Mouse (Mus musculus) gastrocnemius, postnatal 14 days (tissue): ENCODE data around the gene Lpin2. TPM values are rescaled to one million over a fixed set of nuclear protein-coding genes. Genes with fewer than 3 reads are reported as not detected.

Source experiments
- DNase-seq: peaks from one replicate; pipeline ENCODE4 v3.0.0; 2021; ENCODE audit warnings: mixed read lengths
- intact Hi-C: fragments of 180-260 bp; cut with DNase I; formaldehyde crosslinking; loops from one replicate; pipeline ENCODE4 v1.15.1; 2025; ENCODE audit warnings: low total_unique reads
- total RNA-seq, 2 experiments: library from RNA; stranded (reverse); gene quantifications; 2 replicates each; pipeline ENCODE4 v1.2.3; 2021

Lpin2 gene
- total RNA-seq, 2 experiments from 2014 or later: 6.1 to 6.3 TPM

DNA sequence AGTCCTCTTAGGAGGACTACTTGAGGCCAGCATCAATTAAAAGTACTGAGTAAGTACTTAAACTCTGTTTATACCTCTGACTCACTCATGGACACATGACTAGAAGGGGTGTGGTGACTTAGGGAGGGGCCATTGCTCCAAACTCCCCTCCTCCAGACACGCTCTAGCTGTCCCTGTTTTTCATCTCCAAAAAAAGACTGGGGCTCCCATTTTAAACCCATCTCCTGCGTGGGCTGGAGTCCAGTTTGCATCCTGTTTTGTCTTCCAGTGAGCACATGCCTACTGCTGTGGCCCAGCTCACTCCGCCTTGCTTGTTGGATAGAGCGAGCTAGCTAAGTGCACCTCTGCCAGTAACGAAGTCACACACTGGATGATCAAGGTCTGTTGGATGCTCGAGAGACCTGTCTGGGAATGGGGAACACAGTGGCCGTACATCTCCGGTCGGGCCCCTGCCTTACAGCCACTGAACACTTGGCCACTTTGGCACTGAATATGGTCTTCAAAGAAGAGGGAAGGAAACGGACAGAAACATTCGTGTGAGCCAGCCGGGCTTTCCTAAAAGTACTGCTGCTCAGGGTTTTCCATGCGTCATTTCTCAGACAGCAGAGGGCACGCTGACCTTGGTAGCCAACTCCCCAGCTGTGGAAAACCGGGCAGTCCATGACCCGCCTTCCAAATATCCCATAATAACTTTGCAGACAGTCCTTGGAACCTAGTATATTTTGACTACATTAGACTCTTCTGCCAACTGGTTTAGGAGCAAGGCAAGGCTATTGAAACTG, 68.7 kb downstream of the Lpin2 start:
- intact Hi-C loops: no loop called here
- peak; percentile 24 for DNase-seq

- DNase-seq: no peak
- intact Hi-C loops: no loop called here
These were observed 69.2 kb downstream of the Lpin2 start for GRCm38 (mm10) chr17:71251601-71252001.

DNA sequence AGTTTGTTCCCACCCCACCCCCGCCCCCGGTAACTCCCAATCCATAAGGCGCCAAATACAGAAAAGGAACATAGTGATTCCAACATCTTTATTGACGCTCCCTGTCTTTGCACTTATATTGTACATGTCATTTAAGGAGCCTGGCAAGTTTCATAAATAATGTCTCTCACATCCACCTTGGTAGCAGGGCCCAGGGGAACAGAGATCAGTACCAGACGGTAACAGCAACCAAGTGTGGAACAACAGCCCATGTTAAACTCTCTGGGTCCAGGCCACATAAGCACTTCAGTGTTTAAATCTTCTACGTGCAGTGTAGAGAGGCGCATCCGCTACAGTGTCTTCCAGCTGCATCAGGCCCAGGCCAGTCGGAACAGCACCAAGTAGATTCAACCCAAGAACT, 69.7 kb downstream of the Lpin2 start:
- intact Hi-C loops: no loop called here
- no peak for DNase-seq

DNA sequence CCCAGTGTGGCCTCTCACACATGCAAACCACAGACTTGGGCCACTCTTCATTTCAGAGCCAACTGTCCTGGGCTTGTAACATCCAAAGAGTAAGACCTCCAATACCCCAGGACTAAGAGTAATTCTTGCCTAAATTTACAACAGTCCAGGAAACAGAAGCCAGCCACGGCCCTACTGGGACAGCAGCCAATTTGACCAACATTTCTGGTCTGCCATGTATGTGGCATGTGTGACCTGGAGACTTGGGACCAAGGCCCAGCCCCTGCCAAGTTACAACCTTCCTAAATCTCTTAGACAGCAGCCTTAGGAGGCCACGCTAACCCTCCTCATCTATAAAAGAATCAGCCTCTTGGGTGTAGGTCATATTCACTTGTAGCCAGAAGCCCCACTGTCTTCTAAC, 71.0 kb downstream of the Lpin2 start:
- DNase-seq: no peak

DNA sequence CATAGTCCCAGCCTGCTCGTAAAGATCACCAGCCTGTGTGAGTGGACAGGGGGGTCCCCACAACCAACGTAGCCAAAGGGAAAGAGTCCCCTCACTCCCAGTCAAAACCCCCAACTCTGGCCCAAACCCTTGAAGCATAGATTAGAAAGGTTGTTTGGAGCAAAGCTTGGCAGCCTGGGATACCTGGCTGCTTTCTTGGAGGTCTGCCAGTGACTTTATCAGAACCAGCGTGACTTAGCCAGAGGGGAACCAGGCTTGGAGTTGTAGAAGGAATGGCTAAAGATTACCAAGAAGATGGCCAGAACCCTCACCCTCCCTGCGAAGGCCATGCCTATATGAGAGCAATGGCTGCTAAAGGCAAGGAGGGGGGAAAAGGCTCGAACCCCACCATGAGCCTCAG, 71.7 kb downstream of the Lpin2 start:
- no peak for DNase-seq
- intact Hi-C loops: no loop called here

More for the DNA sequence above, 71.0 kb downstream of the Lpin2 start:
- intact Hi-C loops: no loop called here

GRCm38 (mm10) chr17:71254736-71255135, 72.4 kb downstream of the Lpin2 start:
- intact Hi-C loops: no loop called here
- DNase-seq: peak; percentile 52

DNA sequence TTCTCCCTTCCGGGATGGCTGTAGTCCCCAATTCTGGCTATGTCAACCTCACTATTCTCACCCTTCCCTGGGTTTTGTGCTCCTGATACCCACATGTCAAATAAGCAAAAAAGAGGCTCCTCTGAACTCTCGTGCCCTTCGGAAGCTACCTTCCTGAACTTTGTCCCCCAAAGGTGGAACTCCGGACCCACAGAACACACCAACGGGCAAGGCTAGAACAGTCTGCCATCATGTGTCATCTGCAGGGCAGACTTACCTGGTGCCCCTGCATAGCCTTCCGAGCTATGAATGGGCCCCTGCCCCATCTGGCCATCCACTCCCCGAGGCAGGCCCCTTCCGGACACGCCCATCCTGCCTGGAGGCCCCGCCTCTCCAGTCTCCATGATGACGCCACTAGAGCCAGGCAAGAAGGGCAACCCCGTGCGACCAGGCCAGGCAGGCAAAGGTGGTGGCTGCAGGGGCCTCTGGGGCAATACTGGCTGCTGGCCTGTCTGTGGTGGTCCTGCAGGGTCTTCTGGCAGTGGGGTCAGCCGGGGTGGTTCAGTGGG, 73.8 kb downstream of the Lpin2 start:
- intact Hi-C loops: no loop called here
- DNase-seq: no peak

GRCm38 (mm10) chr17:71256806-71257536, 74.6 kb downstream of the Lpin2 start:
- DNase-seq: no peak
- intact Hi-C loops: no loop called here

- DNase-seq: peak; percentile 54
- intact Hi-C loops: no loop called here
These were observed 77.4 kb downstream of the Lpin2 start for GRCm38 (mm10) chr17:71259727-71260126.

DNA sequence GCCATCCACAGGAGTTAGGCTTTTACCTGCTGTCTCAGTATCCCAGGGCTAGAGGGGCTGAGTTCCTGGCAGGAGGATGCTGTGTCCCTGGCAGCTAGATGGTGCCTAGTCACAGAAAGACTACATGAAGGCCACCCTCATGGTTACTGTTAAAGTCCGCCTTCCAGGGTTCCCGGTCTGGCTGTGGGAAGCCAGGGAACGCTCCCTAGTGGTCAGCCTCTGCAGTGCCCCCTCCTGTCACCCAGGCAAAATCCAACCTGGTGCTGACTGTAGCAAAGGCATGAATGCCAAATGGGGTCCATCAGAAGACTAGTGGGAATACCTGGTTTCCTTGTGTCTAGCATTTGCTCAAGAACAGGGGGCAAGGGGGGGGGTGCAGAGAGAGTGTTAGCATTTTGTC, 78.3 kb downstream of the Lpin2 start:
- intact Hi-C loops: no loop called here
- DNase-seq: no peak

- intact Hi-C loops: no loop called here
- DNase-seq: no peak
These were observed 80.8 kb downstream of the Lpin2 start for GRCm38 (mm10) chr17:71263136-71263535.

DNA sequence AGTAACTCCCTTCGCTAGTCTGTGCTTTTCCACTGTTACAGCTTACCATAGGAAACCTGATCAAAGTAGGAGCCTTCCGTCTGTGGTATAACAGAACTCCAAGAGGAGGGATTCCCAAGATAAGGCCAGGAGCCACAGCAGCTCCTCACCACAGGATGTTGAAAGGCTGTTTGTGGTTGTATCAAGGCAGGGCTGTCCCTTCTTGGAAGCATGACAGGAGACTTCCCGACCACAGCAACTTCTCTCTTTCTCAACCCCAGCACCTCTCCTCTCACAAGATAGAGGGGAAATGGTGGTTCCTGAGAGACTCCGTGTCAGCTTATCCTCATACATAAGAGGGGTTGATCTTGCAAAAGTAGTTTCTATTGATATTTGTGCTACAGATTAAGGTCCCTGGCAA, 82.4 kb downstream of the Lpin2 start:
- intact Hi-C loops: no loop called here
- DNase-seq: no peak

GRCm38 (mm10) chr17:71265336-71266051, 83.1 kb downstream of the Lpin2 start:
- no peak for DNase-seq
- intact Hi-C loops: no loop called here

- intact Hi-C loops: no loop called here
These were observed 85.0 kb downstream of the Lpin2 start for GRCm38 (mm10) chr17:71267374-71267773.

DNA sequence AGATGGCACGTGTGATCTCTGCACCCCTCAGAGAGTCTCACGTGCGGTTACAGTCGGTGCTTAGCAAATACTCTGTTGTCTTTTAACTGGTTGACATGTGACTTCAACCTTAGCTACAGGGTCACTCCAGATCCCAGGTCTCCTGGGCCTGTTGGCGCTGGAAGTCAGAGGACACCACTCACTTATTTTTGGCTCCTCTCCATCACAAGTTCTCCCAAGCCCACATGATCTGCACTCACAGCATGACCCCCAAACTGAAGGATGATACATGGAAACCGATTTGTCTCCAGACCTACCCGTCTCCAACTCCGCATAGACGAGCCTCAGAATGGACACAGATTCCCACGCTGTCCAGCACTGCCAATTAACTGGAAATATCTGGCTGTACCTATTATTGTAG, 85.8 kb downstream of the Lpin2 start:
- intact Hi-C loops: no loop called here
- no peak for DNase-seq

More at GRCm38 (mm10) chr17:71267374-71267773, 85.0 kb downstream of the Lpin2 start:
- no peak for DNase-seq

- no peak for DNase-seq
- intact Hi-C loops: no loop called here
These were observed 86.2 kb downstream of the Lpin2 start for GRCm38 (mm10) chr17:71268599-71268998.

DNA sequence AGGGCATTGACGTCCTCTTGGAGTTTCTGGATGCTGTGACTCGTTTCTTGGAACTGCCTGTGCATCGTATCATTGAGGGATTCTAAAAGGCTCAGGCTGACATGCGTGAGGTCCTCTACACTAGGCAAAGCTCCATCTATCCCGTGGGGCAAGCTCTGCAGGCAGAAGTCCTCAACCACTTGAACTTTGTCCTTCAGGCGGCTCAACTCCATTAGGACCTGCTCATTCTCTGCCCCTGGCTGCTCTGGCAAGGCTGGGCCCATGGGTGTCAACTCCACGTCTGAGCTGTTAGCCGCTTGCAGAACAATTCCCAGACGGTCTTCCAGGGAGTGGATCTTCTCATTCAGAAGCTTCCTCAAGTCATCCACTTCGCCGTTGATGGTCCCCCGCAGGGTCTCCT, 91.5 kb downstream of the Lpin2 start:
- intact Hi-C loops: no loop called here

DNA sequence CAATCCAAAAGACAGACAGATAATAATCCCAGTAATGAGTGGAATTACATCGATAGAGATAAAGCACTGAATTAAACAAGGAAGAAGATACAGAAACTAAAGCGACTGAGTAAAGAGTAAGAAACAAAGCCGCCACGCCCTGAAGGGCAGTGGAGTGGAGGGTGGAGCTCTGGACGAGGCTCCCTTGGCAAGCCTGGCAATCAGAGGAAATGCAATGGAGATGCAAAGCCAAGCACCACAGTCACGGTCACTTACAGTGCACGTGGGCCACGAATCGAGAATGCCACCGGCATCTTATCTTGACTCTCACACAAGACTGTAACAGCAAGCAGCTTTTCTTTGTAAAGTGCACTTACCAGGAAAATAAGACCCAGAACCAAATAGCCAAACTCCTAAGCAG, 94.4 kb downstream of the Lpin2 start:
- intact Hi-C loops: no loop called here
- no peak for DNase-seq

More for the DNA sequence above, 91.5 kb downstream of the Lpin2 start:
- DNase-seq: no peak

DNA sequence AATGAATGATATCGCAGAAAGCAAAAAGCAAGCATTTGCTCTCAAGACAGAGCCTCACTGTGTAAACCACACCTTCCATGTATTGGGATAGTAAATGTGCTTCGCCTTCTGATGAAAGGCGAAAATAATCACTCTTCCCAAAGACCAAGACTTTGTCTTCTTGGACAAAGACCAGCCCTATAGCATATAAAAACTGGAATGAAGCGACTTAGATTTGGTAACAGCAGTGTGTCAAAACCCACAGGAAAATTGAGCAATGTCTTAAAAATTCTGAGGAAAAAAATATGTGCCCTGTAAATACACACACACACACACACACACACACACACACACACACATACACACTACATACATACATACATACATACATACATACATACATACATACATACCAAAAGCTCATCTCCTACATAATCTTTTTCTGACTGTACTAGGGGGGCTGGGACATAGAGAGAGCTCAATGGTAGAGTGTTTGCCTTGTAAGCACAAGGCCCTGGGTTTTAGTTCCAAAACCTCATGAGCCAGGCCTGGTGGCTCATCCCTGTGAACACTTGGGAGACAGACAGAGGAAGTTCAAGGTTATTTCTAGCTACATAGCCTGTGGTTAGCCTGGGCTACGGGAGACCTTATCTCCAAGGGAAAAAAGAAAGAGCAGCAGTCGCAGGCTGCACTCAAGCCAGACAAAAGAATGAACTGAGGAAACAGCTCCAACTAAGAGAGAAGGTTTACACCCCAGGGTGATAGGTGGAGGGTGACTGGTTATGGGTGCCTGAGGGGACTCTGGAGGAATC, 95.5 kb downstream of the Lpin2 start:
- intact Hi-C loops: no loop called here
- DNase-seq: no peak
